Mouse (Mus musculus) limb, embryonic 12.5 days (tissue): ENCODE data around the gene Gm10031. TPM values are rescaled to one million over a fixed set of nuclear protein-coding genes. Genes with fewer than 3 reads are reported as not detected.

Source experiments
- ATAC-seq: fragments of 200-750 bp; cut with Nextera tagmentation; 2 replicates; pipeline ENCODE4 v1.8.0; 2017; ENCODE audit warnings: low read depth, moderate TSS enrichment; ENCODE audit not compliant: insufficient number of reproducible peaks, insufficient read depth, low FRiP score, low TSS enrichment
- H3K27ac ChIP-seq: fragments of 300-500 bp; sonication (generic); 2 replicates; pipeline ENCODE4 v1.5.1; 2016; ENCODE audit warnings: mild to moderate bottlenecking, moderate library complexity
- H3K27me3 ChIP-seq: fragments of 300-500 bp; sonication (generic); 2 replicates; pipeline ENCODE4 v1.6.1; 2016; ENCODE audit warnings: mild to moderate bottlenecking, moderate library complexity
- H3K36me3 ChIP-seq: fragments of 300-500 bp; sonication (generic); 2 replicates; pipeline ENCODE4 v1.6.1; 2016; ENCODE audit warnings: mild to moderate bottlenecking, moderate library complexity
- H3K4me1 ChIP-seq: fragments of 300-500 bp; sonication (generic); replicated peaks from 2 replicates; pipeline ENCODE4 v1.6.1; 2016
- H3K4me2 ChIP-seq: fragments of 300-500 bp; sonication (generic); 2 replicates; pipeline ENCODE4 v1.6.1; 2016; ENCODE audit warnings: mild to moderate bottlenecking, moderate library complexity
- H3K4me3 ChIP-seq: fragments of 300-500 bp; sonication (generic); replicated peaks from 2 replicates; pipeline ENCODE4 v1.5.1; 2016; ENCODE audit warnings: mild to moderate bottlenecking
- H3K9ac ChIP-seq: fragments of 300-500 bp; sonication (generic); replicated peaks from 2 replicates; pipeline ENCODE4 v1.6.1; 2016; ENCODE audit warnings: mild to moderate bottlenecking, moderate library complexity
- H3K9me3 ChIP-seq: fragments of 300-500 bp; sonication (generic); 2 replicates; pipeline ENCODE4 v1.6.1; 2016; ENCODE audit warnings: mild to moderate bottlenecking, moderate library complexity
- WGBS: fragments of 180-500 bp; shearing (Covaris S2); methylation state at CpG from one replicate; pipeline ENCODE4 v1.1.7; 2016; 5-methylcytosine and 5-hydroxymethylcytosine counted together
- polyA plus RNA-seq: library from polyadenylated mRNA; unstranded; fragments of >200 nt; fragmentation: Nextera tagmentation; extraction: Ambion mirVana; gene quantifications from 2 replicates; pipeline ENCODE4 v1.2.1, GENCODE M21; 2016

The Gm10031 gene
- polyA plus RNA-seq, 1 experiment from 2014 or later, result 0.33 TPM

DNA sequence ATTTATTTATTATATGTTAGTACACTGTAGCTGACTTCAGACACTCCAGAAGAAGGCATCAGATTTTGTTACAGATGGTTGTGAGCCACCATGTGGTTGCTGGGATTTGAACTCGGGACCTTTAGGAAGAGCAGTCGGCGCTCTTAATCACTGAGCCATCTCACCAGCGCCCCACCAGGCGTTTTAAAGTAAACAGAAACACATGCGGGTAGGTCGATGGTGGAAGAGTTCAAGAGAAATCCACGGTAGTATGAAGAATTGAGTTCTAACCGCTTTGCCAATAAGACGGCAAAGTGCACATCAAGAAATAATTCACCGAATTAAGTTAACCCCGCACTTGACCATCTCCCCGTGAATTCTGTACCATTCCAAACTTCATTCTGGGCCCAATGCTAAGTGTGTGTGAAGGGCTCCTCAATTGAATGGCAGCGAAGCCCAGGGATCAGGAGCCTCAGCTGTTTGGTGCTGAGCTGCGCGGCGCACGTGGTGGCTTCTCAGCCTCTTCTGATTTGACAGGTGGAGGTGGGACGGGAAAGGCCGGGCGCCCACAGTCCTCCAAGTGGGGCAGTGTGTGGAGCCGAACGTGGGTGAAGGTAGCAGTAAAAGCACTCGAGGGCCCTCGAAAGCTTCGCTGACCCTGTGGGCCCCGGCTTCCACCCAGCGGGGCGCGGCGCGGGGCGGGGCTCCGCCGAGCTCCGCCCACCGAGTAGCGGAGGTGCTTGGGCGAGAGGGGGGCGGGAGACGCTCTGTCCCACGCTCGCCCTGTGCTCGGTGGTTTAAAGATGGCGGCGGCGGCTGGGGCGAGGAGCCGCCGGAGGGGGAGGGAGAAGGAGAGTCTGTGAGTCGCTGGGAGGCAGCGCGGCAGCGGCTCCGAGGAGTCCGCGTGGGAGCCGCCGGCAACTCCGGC is 34.5 kb downstream of the Gm10031 start, which contains the start of gene Abl2:
TSS of gene Abl2 (plus strand) at position 763 of the 907 bp plus-strand sequence.
- no peaks in the 10 kb centered on the region for H3K36me3 ChIP-seq
- peak; percentile 93 for ATAC-seq
- H3K4me1 ChIP-seq, result peaks cover 12% of the 10 kb centered on the region; the same call in 1 of the 2 replicates
- 8% methylated on average over 60 of the region's 60 CpGs for WGBS
- peak within 1 kb of the TSS; percentile 99 for H3K9ac ChIP-seq
- no peaks in the 10 kb centered on the region for H3K27me3 ChIP-seq
- H3K27ac ChIP-seq, result peak within 1 kb of the TSS; percentile 97
- H3K4me3 ChIP-seq, result peak within 1 kb of the TSS; percentile 95
- no peaks in the 10 kb centered on the region for H3K9me3 ChIP-seq
- H3K4me2 ChIP-seq, result peak within 1 kb of the TSS; percentile 63

- Histone ChIP-seq H3K27ac (peak overlapping the region; percentile 97), H3K4me1 (peaks cover 12% of the 10 kb centered on the region; the same call in 1 of the 2 replicates), H3K9me3 (no peaks in the 10 kb centered on the region), H3K36me3 (no peaks in the 10 kb centered on the region), H3K9ac (peak overlapping the region; percentile 99), H3K4me2 (peak overlapping the region; percentile 63), H3K4me3 (peak overlapping the region; percentile 95), H3K27me3 (no peaks in the 10 kb centered on the region)
- ATAC-seq, result peak; percentile 61
- under 1% methylated on average over 58 of the region's 66 CpGs for WGBS
Observed at GRCm38 (mm10) chr1:156558950-156559640, 35.3 kb downstream of the Gm10031 start.

DNA sequence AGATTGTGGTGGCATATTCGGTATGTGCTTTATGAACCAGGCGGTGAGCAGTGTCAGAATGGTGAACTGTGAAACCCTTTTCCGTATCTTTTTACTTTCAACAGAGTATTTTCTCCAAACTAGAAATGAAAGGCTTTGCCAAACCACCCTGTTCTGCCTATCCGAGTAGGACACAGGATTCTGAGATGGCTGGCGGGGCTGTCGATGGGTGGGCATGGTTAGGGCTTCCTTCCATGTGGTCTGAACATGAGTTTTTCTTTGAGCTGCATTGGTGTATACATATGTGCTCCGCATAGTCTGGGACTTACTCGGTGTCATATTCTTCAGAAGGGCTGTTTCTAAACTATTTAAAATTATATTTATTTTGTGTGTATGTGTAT is 35.8 kb downstream of the Gm10031 start:
- H3K9me3 ChIP-seq, result no peaks in the 10 kb centered on the region
- peak overlapping the region; percentile 99 for H3K9ac ChIP-seq
- 0 out of 2 replicates have a peak, but pooled peaks cover under 1% of the 10 kb centered on the region for H3K36me3 ChIP-seq
- peak overlapping the region; percentile 95 for H3K4me3 ChIP-seq
- ATAC-seq, result no peak
- H3K4me1 ChIP-seq, result peaks cover 12% of the 10 kb centered on the region; the same call in 1 of the 2 replicates
- peak overlapping the region; percentile 97 for H3K27ac ChIP-seq
- H3K27me3 ChIP-seq, result no peaks in the 10 kb centered on the region
- peak overlapping the region; percentile 63 for H3K4me2 ChIP-seq
- WGBS, result 14% methylated on average over 8 of the region's 8 CpGs

GRCm38 (mm10) chr1:156560500-156560899 is 36.7 kb downstream of the Gm10031 start:
- Histone ChIP-seq H3K4me3 (no peak overlapping the region), H3K4me2 (peak overlapping the region; percentile 63; the same call in 1 of the 2 replicates)
- WGBS, result 94% methylated on average over 9 of the region's 9 CpGs

GRCm38 (mm10) chr1:156565328-156565727 is 41.5 kb downstream of the Gm10031 start:
- Histone ChIP-seq H3K9ac (no peak overlapping the region), H3K9me3 (no peaks in the 10 kb centered on the region), H3K27ac (no peak overlapping the region), H3K4me2 (no peak overlapping the region), H3K27me3 (no peaks in the 10 kb centered on the region), H3K36me3 (0 out of 2 replicates have a peak, but pooled peaks cover 3% of the 10 kb centered on the region), H3K4me3 (no peak overlapping the region), H3K4me1 (peaks cover 10% of the 10 kb centered on the region; the same call in 1 of the 2 replicates)
- no peak for ATAC-seq
- 74% methylated on average over 2 of the region's 2 CpGs for WGBS

More at GRCm38 (mm10) chr1:156560500-156560899, 36.7 kb downstream of the Gm10031 start:
- 0 out of 2 replicates have a peak, but pooled peaks cover 3% of the 10 kb centered on the region for H3K36me3 ChIP-seq
- H3K9ac ChIP-seq, result no peak overlapping the region
- no peak for ATAC-seq
- no peaks in the 10 kb centered on the region for H3K9me3 ChIP-seq
- H3K27me3 ChIP-seq, result no peaks in the 10 kb centered on the region
- H3K27ac ChIP-seq, result no peak overlapping the region
- peaks cover 12% of the 10 kb centered on the region; the same call in 1 of the 2 replicates for H3K4me1 ChIP-seq

DNA sequence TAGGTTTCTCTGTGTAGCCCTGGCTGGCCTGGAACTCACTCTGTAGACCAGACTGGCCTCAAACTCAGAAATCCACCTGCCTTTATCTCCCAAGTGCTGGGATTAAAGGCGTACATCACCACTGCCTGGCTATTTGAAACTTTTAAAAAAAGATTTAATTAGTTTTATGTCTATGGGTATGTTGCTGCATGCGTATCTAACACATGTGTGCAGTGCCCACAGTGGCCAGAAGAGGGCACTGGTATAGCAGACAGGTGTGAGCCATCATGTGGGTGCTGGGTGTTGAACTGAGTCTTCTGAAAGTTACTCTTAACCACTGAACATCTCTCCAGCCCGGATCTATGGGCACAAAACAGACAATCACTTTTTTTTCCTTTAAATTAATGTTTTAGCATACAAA is 42.3 kb downstream of the Gm10031 start:
- Histone ChIP-seq H3K36me3 (0 out of 2 replicates have a peak, but pooled peaks cover 3% of the 10 kb centered on the region), H3K4me2 (no peak overlapping the region), H3K27ac (no peak overlapping the region), H3K27me3 (no peaks in the 10 kb centered on the region), H3K4me1 (0 out of 2 replicates have a peak, but pooled peaks cover 6% of the 10 kb centered on the region), H3K9me3 (no peaks in the 10 kb centered on the region), H3K9ac (no peak overlapping the region), H3K4me3 (no peak overlapping the region)
- ATAC-seq, result no peak
- WGBS, result 94% methylated on average over 3 of the region's 3 CpGs

GRCm38 (mm10) chr1:156569615-156570014 is 45.8 kb downstream of the Gm10031 start:
- Histone ChIP-seq H3K36me3 (0 out of 2 replicates have a peak, but pooled peaks cover 3% of the 10 kb centered on the region), H3K9me3 (no peaks in the 10 kb centered on the region), H3K4me1 (0 out of 2 replicates have a peak, but pooled peaks cover 6% of the 10 kb centered on the region), H3K4me2 (no peak overlapping the region), H3K27me3 (no peaks in the 10 kb centered on the region), H3K9ac (no peak overlapping the region; the same call in 1 of the 2 replicates), H3K4me3 (no peak overlapping the region), H3K27ac (no peak overlapping the region)
- 85% methylated on average over 4 of the region's 4 CpGs for WGBS
- ATAC-seq, result no peak

GRCm38 (mm10) chr1:156572952-156573351 is 49.1 kb downstream of the Gm10031 start:
- no peak overlapping the region for H3K4me2 ChIP-seq
- no peak overlapping the region for H3K9ac ChIP-seq
- no peaks in the 10 kb centered on the region for H3K9me3 ChIP-seq
- no peaks in the 10 kb centered on the region for H3K27me3 ChIP-seq
- H3K4me3 ChIP-seq, result no peak overlapping the region
- 84% methylated on average over 4 of the region's 4 CpGs for WGBS
- no peak for ATAC-seq
- H3K36me3 ChIP-seq, result no peaks in the 10 kb centered on the region
- H3K4me1 ChIP-seq, result no peaks in the 10 kb centered on the region
- no peak overlapping the region for H3K27ac ChIP-seq

Other genes starting within 250 kb of the Gm10031 start
- gene Tdrd5, start 220.3 kb upstream of the Gm10031 start, polyA plus RNA-seq, result 0.40 TPM in 1 of 2 replicates, not detected in the other
- gene Nphs2, start 213.3 kb upstream of the Gm10031 start, polyA plus RNA-seq, result not detected in 2 replicates
- 862 and 893 TPM in 2 replicates for gene Gm2000, start 158.0 kb upstream of the Gm10031 start, polyA plus RNA-seq
- 0.30 and 0.55 TPM in 2 replicates for gene Axdnd1, start 102.9 kb upstream of the Gm10031 start, polyA plus RNA-seq
- 29.7 and 36.2 TPM in 2 replicates for gene Soat1, start 49.7 kb upstream of the Gm10031 start, polyA plus RNA-seq
- 6.0 and 6.1 TPM in 2 replicates for gene Abl2, start 34.8 kb downstream of the Gm10031 start, polyA plus RNA-seq
- 7.9 and 8.3 TPM in 2 replicates for gene Tor3a, start 150.3 kb downstream of the Gm10031 start, polyA plus RNA-seq
- 24.3 and 25.6 TPM in 2 replicates for gene Fam20b, start 195.1 kb downstream of the Gm10031 start, polyA plus RNA-seq